Mouse (Mus musculus) intestine, postnatal 0 days (tissue): ENCODE data around the gene Pou2f2. TPM values are rescaled to one million over a fixed set of nuclear protein-coding genes. Genes with fewer than 3 reads are reported as not detected.
A peak's percentile ranks its signal among the peaks of the same experiment; 100 is the strongest.

Experiments
- ATAC-seq: fragments of 200-750 bp; cut with Nextera tagmentation; 2 replicates; pipeline ENCODE4 v1.8.0; 2017; ENCODE audit warnings: mild to moderate bottlenecking, moderate TSS enrichment, moderate library complexity
- H3K27ac ChIP-seq: fragments of 300-500 bp; sonication (generic); 2 replicates; pipeline ENCODE4 v1.5.1; 2014; ENCODE audit warnings: mild to moderate bottlenecking, low read depth, low read length, moderate library complexity
- H3K27me3 ChIP-seq: fragments of 300-500 bp; sonication (generic); replicated peaks from 2 replicates; pipeline ENCODE4 v1.6.1; 2014; ENCODE audit warnings: low read length, mixed read lengths; ENCODE audit not compliant: control insufficient read depth, insufficient read depth
- H3K36me3 ChIP-seq: fragments of 300-500 bp; sonication (generic); 2 replicates; pipeline ENCODE4 v1.6.1; 2014; ENCODE audit warnings: mild to moderate bottlenecking, moderate library complexity; ENCODE audit not compliant: control insufficient read depth, insufficient read depth
- H3K4me1 ChIP-seq: fragments of 300-500 bp; sonication (generic); replicated peaks from 2 replicates; pipeline ENCODE4 v1.6.1; 2014; ENCODE audit warnings: antibody characterized with exemption, low read length, mixed read lengths; ENCODE audit not compliant: control insufficient read depth, insufficient read depth
- H3K4me2 ChIP-seq: fragments of 300-500 bp; sonication (generic); replicated peaks from 2 replicates; pipeline ENCODE4 v1.6.1; 2014; ENCODE audit warnings: low read depth, mild to moderate bottlenecking, moderate library complexity
- H3K4me3 ChIP-seq: fragments of 300-500 bp; sonication (generic); 2 replicates; pipeline ENCODE4 v1.5.1; 2014; ENCODE audit warnings: low read depth, low read length
- H3K9ac ChIP-seq: fragments of 300-500 bp; sonication (generic); 2 replicates; pipeline ENCODE4 v1.6.1; 2014; ENCODE audit warnings: mild to moderate bottlenecking, low read depth, low read length
- H3K9me3 ChIP-seq: fragments of 300-500 bp; sonication (generic); 2 replicates; pipeline ENCODE4 v1.6.1; 2016; ENCODE audit warnings: mixed run types; ENCODE audit not compliant: control insufficient read depth
- CTCF ChIP-seq: sonication (generic); IDR thresholded peaks from 2 replicates; pipeline ENCODE4 v1.5.1; 2016; ENCODE audit warnings: low read depth, mild to moderate bottlenecking, control low read depth, antibody characterized with exemption, moderate library complexity
- WGBS: fragments of 180-500 bp; shearing (Covaris S2); extraction: QIAGEN DNeasy Blood & Tissue Kit; methylation state at CpG from one replicate; pipeline ENCODE4 v1.1.7; 2014; 5-methylcytosine and 5-hydroxymethylcytosine counted together
- polyA plus RNA-seq: library from polyadenylated mRNA; unstranded; fragments of >200 nt; fragmentation: Nextera tagmentation; extraction: Ambion mirVana; gene quantifications from 2 replicates; pipeline ENCODE4 v1.2.1, GENCODE M21; 2015

Gene Pou2f2
- polyA plus RNA-seq, 1 experiment from 2014 or later = 0.53 TPM

DNA sequence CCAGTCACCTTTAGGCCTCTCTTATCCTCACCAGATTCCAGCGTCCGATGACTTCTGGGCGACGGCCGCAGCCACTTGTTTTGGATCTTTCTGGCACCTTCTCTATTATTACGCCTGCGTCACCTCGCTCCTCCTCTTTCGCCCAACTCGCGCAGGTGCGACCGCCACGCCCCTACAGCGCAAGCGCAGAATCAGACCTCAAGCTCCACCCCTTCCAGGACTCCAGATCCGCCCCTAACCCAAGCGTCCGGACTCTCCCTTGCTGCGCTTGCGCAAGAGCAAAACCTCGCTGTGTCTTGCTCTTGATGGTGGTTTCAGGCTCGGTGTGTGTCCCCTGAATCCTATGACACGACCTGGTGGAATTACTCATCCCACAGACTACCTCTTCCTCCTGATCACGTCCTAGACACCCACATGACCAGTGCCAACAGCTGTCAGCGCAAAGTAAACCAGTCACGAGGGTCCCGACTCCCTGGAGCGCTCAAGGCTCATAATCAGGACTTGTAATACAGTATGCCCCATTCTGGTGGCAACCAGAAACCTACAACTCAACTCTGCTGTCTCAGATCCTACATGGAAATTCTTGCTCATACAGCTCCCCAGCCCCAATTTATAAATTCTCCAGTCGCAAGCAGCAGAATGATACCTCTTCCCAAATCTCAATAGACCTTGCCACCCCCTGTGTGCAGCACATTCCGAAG is 40.4 kb upstream of the Pou2f2 start:
- H3K27ac ChIP-seq = peak overlapping the region; percentile 89
- H3K4me3 ChIP-seq = peak overlapping the region; percentile 76
- ATAC-seq = peak; percentile 72
- H3K27me3 ChIP-seq = no peaks in the 10 kb centered on the region
- peaks cover 13% of the 10 kb centered on the region for H3K4me1 ChIP-seq
- H3K9ac ChIP-seq = peak overlapping the region; percentile 74
- H3K4me2 ChIP-seq = peak overlapping the region; percentile 90
- no peak for TF ChIP-seq CTCF
- WGBS = 3% methylated on average over 31 of the region's 31 CpGs
- H3K36me3 ChIP-seq = peaks cover 18% of the 10 kb centered on the region
- no peaks in the 10 kb centered on the region for H3K9me3 ChIP-seq

DNA sequence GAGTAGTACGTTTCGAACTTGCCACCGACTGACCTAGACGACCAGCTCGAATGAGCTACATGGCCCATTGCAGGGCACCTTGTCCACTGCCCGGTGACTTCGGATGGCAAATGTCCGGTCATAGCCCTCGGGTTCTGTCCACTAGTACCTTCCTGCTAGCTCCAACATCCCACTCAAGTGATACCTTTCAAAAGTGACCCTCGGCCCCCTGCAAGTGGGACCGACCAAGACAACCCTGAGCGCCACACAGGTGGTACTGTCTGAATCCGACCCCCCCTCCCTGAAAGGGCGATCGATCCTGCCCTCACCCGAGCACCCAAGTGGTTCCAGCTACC is 39.9 kb upstream of the Pou2f2 start:
- Histone ChIP-seq H3K27me3 (no peaks in the 10 kb centered on the region), H3K9ac (peak overlapping the region; percentile 74), H3K9me3 (no peaks in the 10 kb centered on the region), H3K27ac (peak overlapping the region; percentile 89), H3K4me1 (peaks cover 13% of the 10 kb centered on the region), H3K4me3 (peak overlapping the region; percentile 76), H3K36me3 (peaks cover 13% of the 10 kb centered on the region), H3K4me2 (peak overlapping the region; percentile 90)
- TF ChIP-seq CTCF = no peak
- peak; percentile 11; the same call in 1 of the 2 replicates for ATAC-seq
- WGBS = 0% methylated on average over 16 of the region's 16 CpGs

DNA sequence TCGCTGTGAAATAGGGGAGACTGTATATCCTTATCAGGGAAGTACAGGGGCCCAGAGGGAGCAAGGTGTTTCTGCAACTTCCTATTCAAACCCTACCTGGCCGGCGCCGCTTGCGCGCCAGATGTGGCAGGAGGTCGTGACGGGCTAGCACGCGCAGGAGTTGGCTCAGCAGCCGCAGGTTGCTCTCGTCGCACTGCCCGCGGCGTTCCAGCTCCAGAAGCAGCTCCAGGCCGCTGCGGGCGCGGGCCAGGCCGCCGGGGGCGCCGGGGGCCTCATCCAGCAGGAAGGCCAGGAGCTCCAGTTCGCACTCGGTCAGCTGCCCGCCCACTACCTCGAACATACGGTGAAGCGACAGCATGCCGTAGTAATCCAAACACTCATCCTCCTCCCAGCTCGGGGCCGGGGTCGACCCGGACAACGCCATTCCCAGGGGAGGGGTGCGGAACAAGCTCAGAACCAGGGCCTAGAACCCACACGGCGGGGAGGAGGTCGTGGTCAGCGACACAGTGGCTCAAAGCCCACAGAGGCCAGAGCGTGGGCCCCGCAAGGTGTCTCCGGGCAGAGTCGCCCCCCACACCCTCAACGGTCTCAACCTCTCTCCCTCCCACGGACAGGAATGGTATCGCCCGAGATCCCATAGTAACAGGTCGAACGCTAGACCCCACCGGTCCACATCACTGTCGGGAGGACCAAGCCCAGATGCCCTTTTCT is 39.3 kb upstream of the Pou2f2 start:
- Histone ChIP-seq H3K9me3 (no peaks in the 10 kb centered on the region), H3K9ac (peak overlapping the region; percentile 74), H3K4me3 (peak overlapping the region; percentile 76), H3K4me1 (peaks cover 13% of the 10 kb centered on the region), H3K4me2 (peak overlapping the region; percentile 90), H3K27me3 (no peaks in the 10 kb centered on the region), H3K27ac (peak overlapping the region; percentile 89), H3K36me3 (peaks cover 8% of the 10 kb centered on the region)
- under 1% methylated on average over 53 of the region's 53 CpGs for WGBS
- 0 out of 2 replicates have a peak, but pooled peaks have one; percentile 9 for TF ChIP-seq CTCF
- ATAC-seq = peak; percentile 10; the same call in 1 of the 2 replicates

DNA sequence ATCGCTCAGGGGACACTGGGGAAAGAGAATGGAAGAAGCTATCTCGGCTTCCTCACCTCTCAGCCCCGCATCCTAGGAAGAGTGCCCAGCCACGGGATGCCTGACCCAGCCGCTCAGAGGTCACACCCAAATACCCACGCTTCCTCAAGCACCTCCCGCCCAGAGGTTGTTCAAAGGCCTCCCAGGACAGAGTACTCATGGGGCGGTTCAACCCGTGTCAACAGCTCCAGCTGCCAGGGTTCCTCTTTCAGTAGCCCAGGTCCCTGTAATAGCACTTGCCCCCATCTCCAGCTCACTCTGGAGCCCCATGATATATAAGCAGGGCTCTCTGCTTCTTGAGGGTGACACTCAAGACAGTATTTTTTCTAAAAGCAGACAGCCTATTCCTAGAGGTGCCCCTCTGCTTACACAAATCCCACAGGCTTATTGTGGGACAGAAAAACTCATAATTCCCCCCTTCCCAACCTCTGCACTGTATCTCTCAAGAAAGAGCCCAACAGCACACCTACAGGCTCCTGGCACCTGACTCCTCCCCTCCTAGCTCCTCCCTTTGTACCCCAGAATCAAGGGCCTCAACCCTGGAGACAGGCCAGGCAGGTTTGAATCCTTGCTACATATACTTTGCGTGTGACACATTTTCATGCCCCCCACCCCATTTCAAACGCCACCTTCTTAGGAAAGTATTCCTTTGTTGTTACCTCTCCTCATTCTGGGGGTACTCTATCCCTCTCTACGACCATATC is 38.3 kb upstream of the Pou2f2 start:
- no peak for TF ChIP-seq CTCF
- Histone ChIP-seq H3K4me1 (peaks cover 13% of the 10 kb centered on the region), H3K27ac (peak overlapping the region; percentile 89), H3K9ac (peak overlapping the region; percentile 74; the same call in 1 of the 2 replicates), H3K27me3 (no peaks in the 10 kb centered on the region), H3K36me3 (peaks cover 8% of the 10 kb centered on the region; the same call in 1 of the 2 replicates), H3K4me2 (peak overlapping the region; percentile 90), H3K9me3 (no peaks in the 10 kb centered on the region), H3K4me3 (peak overlapping the region; percentile 76)
- ATAC-seq = no peak
- 52% methylated on average over 12 of the region's 12 CpGs for WGBS

- WGBS = 95% methylated on average over 2 of the region's 2 CpGs
- no peak for ATAC-seq
- no peak for TF ChIP-seq CTCF
- H3K4me1 ChIP-seq = peaks cover 2% of the 10 kb centered on the region; the same call in 1 of the 2 replicates
- H3K4me2 ChIP-seq = no peak overlapping the region
- no peak overlapping the region for H3K4me3 ChIP-seq
- H3K9me3 ChIP-seq = no peaks in the 10 kb centered on the region
- H3K9ac ChIP-seq = no peak overlapping the region
- peaks cover 36% of the 10 kb centered on the region; the same call in 1 of the 2 replicates for H3K36me3 ChIP-seq
- H3K27ac ChIP-seq = no peak overlapping the region
- no peaks in the 10 kb centered on the region for H3K27me3 ChIP-seq
Measured at GRCm38 (mm10) chr7:25214172-25214571, 34.6 kb upstream of the Pou2f2 start.

DNA sequence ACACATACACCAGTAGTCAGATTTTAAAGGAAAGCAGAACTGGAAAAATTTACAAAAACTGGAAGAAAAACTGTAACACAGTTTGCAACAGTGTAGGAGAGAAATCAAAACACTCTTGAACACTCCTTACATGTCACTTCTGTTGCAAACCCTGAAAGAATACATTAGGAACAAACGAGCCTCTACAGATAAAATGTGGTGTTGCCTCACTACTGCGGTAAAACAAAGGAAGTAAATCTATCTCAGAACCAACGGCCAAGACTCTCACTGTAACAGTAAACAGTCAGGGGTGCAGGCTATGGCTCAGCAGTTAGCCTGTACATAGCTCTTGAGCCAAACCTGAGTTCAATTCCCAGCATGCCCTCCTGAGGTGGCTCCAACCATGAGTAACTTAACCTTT is 33.6 kb upstream of the Pou2f2 start:
- TF ChIP-seq CTCF = no peak
- no peak overlapping the region for H3K9ac ChIP-seq
- H3K9me3 ChIP-seq = no peaks in the 10 kb centered on the region
- H3K4me3 ChIP-seq = no peak overlapping the region
- H3K36me3 ChIP-seq = peaks cover 36% of the 10 kb centered on the region; the same call in 1 of the 2 replicates
- no peak overlapping the region for H3K4me2 ChIP-seq
- H3K27me3 ChIP-seq = no peaks in the 10 kb centered on the region
- no peak overlapping the region for H3K27ac ChIP-seq
- ATAC-seq = no peak
- H3K4me1 ChIP-seq = peaks cover 2% of the 10 kb centered on the region; the same call in 1 of the 2 replicates
- WGBS = 61% methylated on average over 3 of the region's 3 CpGs
